Mouse (Mus musculus): ENCODE measurements around the gene Fam83f. TPM values are rescaled to one million over a fixed set of nuclear protein-coding genes. Genes with fewer than 3 reads are reported as not detected.

Fam83f gene
- 3.6 and 4.0 TPM in 2 replicates for polyA plus RNA-seq (2015; fragmentation: Nextera tagmentation; extraction: Ambion mirVana)

DNA sequence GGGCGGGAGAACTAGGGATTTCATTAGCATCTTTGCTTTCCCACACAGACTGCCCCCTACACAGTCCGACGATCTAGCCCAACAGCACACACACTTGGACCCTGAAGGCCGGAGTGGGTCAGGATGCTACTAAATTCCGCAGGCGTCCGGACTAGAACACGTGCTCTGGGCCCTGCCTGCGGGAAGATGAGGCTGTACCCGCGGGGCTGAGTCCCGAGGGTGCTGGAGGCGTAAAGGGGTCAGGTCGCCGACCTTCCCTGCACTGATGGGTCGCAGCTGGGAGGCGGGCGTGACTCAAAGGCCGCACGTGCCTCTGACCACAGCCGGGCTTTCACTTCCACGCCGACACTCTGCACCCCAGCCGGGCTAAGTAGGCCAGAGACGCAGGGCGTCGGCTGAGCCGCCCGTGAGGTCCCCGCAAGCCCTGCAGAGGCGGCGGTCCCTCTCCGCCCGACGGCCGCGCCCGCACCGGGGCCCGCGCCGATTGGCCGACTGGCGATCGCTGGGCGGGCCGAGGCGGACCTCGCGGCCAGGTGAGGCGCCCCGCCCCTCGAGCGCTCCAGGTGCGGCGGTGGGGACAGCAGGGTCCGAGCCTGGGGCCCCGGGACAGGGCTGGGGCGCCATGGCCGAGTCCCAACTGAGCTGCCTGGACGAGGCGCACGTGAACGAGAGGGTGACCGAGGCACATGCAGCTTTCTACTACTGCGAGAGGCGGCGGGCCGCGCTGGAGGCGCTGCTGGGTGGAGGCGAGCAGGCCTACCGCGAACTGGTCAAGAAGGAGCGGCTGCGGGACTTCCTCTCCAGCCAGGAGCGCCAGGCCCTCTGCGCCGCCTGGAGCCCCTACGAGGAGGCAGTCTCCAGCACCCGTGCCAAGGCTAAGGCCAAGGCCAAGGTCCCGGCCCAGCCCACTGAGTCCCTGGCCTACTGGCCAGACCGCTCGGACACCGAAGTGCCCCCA is at the start of gene Fam83f:
Gene Fam83f, plus strand, starts transcription at position 553 of the 958 bp plus-strand sequence.
- 5% methylated on average over 82 of the region's 85 CpGs for WGBS
- peaks cover 56% of the 10 kb centered on the region for H3K27me3 ChIP-seq
- ATAC-seq (ENCODE audit: insufficient number of reproducible peaks, insufficient read depth, low FRiP score, low TSS enrichment, low read depth) = peak; percentile 32; the same call in 1 of the 2 replicates

DNA sequence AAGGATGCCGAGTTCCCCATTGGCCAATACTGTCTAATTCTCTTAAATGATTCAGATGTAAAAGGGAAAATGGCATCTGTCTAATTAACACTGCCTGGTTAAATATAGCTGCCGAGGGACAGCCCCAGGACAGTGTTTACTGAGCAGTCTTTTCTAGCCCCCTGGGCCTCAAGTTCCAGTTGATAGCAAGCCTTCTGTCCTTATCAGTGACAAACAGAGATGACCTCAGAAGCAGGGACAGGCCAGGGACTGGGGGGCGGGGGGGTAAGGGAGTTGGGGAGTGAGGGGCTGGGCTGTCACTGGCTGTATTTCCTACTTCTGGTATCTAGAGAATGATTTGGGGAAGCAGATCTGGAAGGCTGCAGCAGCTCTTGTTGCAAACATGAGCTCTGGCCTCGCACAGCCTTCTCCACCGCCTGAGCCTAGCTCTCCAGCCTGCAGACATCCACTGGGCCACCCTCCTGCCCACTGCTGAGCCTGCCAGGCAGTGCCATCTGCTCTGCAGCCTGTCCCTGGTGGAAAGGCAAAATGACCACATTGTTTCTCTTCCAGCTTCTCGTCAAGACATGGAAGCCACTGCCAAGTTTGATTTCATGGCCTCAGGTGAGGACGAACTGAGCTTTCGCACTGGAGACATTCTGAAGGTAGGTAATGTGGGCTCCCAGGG is 48.3 kb upstream of the Fam83f start:
- Histone ChIP-seq H3K4me2 (no peak overlapping the region), H3K36me3 (no peaks in the 10 kb centered on the region), H3K4me1 (no peaks in the 10 kb centered on the region), H3K4me3 (no peak overlapping the region), H3K9ac (no peak overlapping the region), H3K27ac (no peak overlapping the region), H3K9me3 (no peaks in the 10 kb centered on the region), H3K27me3 (peaks cover 22% of the 10 kb centered on the region; the same call in 1 of the 2 replicates)
- no peak for ATAC-seq (ENCODE audit: insufficient number of reproducible peaks, insufficient read depth, low FRiP score, low TSS enrichment, low read depth)
- WGBS = 68% methylated on average over 8 of the region's 8 CpGs

More for the DNA sequence above, at the start of gene Fam83f:
- H3K27ac ChIP-seq = no peak within 1 kb of the TSS
- peak within 1 kb of the TSS; percentile 79 for H3K4me2 ChIP-seq
- H3K36me3 ChIP-seq = no peaks in the 10 kb centered on the region
- H3K9me3 ChIP-seq = no peaks in the 10 kb centered on the region
- peak within 1 kb of the TSS; percentile 47 for H3K4me3 ChIP-seq
- peak within 1 kb of the TSS; percentile 68 for H3K9ac ChIP-seq
- peaks cover 10% of the 10 kb centered on the region for H3K4me1 ChIP-seq

DNA sequence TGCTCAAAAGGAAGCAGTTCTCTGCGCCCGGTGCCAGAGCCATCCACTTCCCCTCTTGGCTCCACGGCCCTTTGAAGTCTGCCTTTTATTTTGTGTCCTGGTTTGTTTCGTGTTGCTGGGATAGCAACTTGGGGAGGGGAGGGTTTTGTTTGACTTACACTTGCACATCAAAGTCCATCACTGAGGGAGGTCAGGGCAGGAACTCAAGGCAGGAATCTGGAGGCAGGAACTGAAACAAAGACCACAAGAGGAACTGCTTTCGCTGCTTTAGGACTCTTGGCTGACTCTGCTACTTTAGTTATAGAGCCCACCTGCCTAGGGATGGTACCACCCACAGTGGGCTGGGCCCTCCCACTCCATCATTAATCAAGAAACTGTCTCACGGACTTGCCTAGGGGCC is 45.2 kb upstream of the Fam83f start:
- H3K36me3 ChIP-seq = no peaks in the 10 kb centered on the region
- H3K4me1 ChIP-seq = 0 out of 2 replicates have a peak, but pooled peaks cover 3% of the 10 kb centered on the region
- H3K27ac ChIP-seq = no peak overlapping the region
- no peak for ATAC-seq (ENCODE audit: insufficient number of reproducible peaks, insufficient read depth, low FRiP score, low TSS enrichment, low read depth)
- H3K4me3 ChIP-seq = no peak overlapping the region
- 0 out of 2 replicates have a peak, but pooled peaks cover under 1% of the 10 kb centered on the region for H3K27me3 ChIP-seq
- 69% methylated on average over 6 of the region's 6 CpGs for WGBS
- no peaks in the 10 kb centered on the region for H3K9me3 ChIP-seq
- no peak overlapping the region for H3K4me2 ChIP-seq
- no peak overlapping the region for H3K9ac ChIP-seq

DNA sequence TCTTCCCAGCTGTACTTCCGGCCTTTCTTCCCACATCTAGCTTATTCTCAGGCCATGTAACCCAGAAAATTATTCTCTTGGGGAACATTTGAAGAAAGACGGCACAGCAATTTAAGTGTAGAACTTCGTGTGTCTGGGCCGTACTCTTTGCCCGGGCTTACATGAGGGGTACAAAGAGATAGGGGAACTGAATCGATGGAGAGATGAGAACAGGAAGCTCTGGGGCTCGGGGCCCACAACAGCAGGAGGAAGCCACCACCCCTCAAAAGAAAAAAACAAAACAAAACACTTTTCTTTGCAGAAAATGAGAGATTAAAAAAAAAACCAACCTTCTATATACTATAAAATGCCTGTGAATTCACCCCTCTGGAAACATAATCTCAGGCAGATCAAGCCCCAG is 41.5 kb upstream of the Fam83f start:
- Histone ChIP-seq H3K27ac (no peak overlapping the region), H3K27me3 (no peaks in the 10 kb centered on the region), H3K4me1 (peaks cover 8% of the 10 kb centered on the region; the same call in 1 of the 2 replicates), H3K9me3 (no peaks in the 10 kb centered on the region), H3K36me3 (no peaks in the 10 kb centered on the region), H3K4me2 (no peak overlapping the region), H3K4me3 (no peak overlapping the region), H3K9ac (no peak overlapping the region)
- 65% methylated on average over 7 of the region's 7 CpGs for WGBS
- ATAC-seq (ENCODE audit: insufficient number of reproducible peaks, insufficient read depth, low FRiP score, low TSS enrichment, low read depth) = no peak

DNA sequence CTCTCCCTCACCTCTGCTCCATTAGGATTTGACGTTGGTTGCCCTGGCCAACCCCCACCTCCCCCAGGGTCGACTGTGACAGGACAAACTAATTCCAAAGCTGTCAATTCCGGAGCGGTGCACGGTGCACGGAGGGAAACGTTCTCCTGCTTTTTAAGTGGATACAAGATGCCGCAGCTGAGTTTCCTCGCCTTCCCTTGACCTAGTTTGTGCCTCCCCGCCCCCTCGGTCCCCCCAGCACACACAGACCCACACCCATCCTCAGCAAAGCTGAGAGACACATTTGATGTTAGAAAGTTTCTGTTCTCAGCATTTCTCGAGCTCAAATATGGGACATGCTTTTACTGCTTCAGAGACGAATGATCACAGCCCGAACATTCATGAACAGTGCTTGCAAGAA is 40.9 kb upstream of the Fam83f start:
- H3K4me3 ChIP-seq = no peak overlapping the region
- H3K36me3 ChIP-seq = no peaks in the 10 kb centered on the region
- ATAC-seq (ENCODE audit: insufficient number of reproducible peaks, insufficient read depth, low FRiP score, low TSS enrichment, low read depth) = no peak
- H3K27me3 ChIP-seq = no peaks in the 10 kb centered on the region
- peaks cover 8% of the 10 kb centered on the region; the same call in 1 of the 2 replicates for H3K4me1 ChIP-seq
- WGBS = 36% methylated on average over 14 of the region's 14 CpGs
- H3K9me3 ChIP-seq = no peaks in the 10 kb centered on the region
- H3K27ac ChIP-seq = no peak overlapping the region
- 0 out of 2 replicates have a peak overlapping the region, but pooled peaks have one; percentile 1 for H3K4me2 ChIP-seq
- H3K9ac ChIP-seq = no peak overlapping the region

DNA sequence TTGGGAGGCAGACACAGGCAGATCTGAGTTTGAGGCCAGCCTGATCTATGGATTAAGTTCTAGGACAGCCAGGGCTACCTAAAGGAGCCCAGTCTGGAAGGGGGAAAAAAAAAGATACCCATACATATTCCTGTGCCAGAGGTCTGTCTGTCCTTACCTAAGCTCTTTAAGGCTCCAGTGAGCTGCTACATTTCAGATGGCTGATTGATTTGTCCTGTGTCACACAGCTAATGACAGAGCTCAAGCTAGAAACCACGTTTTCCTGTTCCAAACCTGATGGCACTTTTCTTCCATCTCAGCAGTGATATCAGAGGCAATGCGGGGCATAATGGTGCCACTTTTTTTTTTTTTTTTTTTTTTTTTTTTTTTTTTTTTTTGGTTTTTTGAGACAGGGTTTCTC is 40.3 kb upstream of the Fam83f start:
- H3K27ac ChIP-seq = no peak overlapping the region
- H3K4me1 ChIP-seq = peaks cover 8% of the 10 kb centered on the region; the same call in 1 of the 2 replicates
- 85% methylated on average over 2 of the region's 2 CpGs for WGBS
- no peak overlapping the region for H3K9ac ChIP-seq
- H3K9me3 ChIP-seq = no peaks in the 10 kb centered on the region
- no peaks in the 10 kb centered on the region for H3K36me3 ChIP-seq
- H3K4me3 ChIP-seq = no peak overlapping the region
- no peak for ATAC-seq (ENCODE audit: insufficient number of reproducible peaks, insufficient read depth, low FRiP score, low TSS enrichment, low read depth)
- H3K27me3 ChIP-seq = no peaks in the 10 kb centered on the region
- no peak overlapping the region for H3K4me2 ChIP-seq

DNA sequence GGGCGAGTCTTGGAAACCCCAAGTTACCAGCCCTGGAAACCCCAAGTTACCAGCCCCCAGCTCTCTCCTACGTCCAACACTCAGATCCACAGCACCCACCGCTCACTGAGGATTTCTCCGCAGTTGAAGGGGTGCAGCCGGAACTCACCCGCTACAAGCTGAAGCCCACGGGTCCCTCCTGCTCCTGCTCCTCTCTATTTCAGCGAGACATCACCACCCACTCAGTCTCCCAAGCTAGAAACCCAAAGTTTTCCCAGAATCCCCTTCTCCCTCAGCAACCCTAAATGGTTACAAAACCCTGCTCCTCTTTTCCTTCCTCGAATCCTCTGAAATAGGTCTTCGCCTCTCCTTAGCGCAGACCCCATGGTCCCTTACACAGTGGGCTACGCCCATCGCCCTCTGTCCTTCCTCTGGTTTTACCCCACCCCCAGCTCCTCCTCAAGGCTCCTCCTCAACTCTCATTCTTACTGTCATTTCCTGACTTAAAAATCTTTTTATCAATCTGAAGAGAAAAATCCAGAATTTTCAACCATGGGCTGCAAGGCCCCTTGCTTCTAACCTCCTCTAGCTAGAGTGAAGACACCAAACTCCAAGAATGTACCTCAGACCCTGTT is 39.3 kb upstream of the Fam83f start:
- H3K27me3 ChIP-seq = no peaks in the 10 kb centered on the region
- peaks cover 8% of the 10 kb centered on the region; the same call in 1 of the 2 replicates for H3K4me1 ChIP-seq
- ATAC-seq (ENCODE audit: insufficient number of reproducible peaks, insufficient read depth, low FRiP score, low TSS enrichment, low read depth) = no peak
- no peak overlapping the region for H3K4me3 ChIP-seq
- H3K9me3 ChIP-seq = no peaks in the 10 kb centered on the region
- H3K9ac ChIP-seq = no peak overlapping the region
- WGBS = 82% methylated on average over 13 of the region's 13 CpGs
- H3K4me2 ChIP-seq = no peak overlapping the region
- H3K36me3 ChIP-seq = no peaks in the 10 kb centered on the region
- H3K27ac ChIP-seq = no peak overlapping the region

DNA sequence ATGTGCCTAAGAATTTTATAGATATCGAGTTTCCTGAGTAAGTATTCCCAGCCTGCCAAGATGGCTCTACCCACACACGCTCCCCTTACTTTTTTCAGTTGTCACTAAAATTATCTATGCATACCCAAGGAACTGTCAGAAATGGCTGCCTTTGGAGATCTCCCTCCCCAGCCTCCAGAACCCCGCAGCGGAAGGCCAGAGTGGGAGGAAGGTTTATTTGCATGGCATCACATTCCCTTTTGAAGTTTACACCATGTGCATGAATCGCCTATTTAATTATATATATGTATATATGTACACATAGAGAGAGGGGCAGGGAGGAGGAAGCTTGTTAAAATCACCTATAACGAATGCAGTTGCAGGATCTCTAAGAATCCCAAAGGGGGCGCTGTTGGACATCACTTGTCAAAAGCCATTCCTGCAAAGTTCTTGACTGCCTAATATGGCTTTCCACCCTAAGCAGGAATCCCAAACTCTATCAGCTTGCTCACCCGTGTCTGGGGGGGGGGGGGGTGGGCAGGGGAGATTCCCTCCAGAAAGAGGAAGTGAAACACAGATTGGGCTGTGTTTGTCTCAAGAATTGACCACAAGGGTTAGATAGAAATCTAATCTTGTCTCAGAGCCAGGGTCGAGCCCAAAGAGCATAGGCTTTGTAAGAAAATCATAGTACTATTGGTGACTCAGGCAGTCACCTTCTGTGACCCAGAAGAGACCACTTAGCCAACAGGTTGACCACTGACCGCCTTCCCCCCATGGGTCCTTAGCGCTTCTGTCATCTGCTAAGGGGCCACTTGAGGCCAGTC is 37.1 kb upstream of the Fam83f start:
- H3K4me2 ChIP-seq = no peak overlapping the region
- H3K4me3 ChIP-seq = no peak overlapping the region
- H3K27me3 ChIP-seq = no peaks in the 10 kb centered on the region
- peaks cover 8% of the 10 kb centered on the region; the same call in 1 of the 2 replicates for H3K4me1 ChIP-seq
- no peak for ATAC-seq (ENCODE audit: insufficient number of reproducible peaks, insufficient read depth, low FRiP score, low TSS enrichment, low read depth)
- WGBS = 45% methylated on average over 11 of the region's 11 CpGs
- H3K27ac ChIP-seq = no peak overlapping the region
- H3K36me3 ChIP-seq = no peaks in the 10 kb centered on the region
- H3K9ac ChIP-seq = no peak overlapping the region
- no peaks in the 10 kb centered on the region for H3K9me3 ChIP-seq

DNA sequence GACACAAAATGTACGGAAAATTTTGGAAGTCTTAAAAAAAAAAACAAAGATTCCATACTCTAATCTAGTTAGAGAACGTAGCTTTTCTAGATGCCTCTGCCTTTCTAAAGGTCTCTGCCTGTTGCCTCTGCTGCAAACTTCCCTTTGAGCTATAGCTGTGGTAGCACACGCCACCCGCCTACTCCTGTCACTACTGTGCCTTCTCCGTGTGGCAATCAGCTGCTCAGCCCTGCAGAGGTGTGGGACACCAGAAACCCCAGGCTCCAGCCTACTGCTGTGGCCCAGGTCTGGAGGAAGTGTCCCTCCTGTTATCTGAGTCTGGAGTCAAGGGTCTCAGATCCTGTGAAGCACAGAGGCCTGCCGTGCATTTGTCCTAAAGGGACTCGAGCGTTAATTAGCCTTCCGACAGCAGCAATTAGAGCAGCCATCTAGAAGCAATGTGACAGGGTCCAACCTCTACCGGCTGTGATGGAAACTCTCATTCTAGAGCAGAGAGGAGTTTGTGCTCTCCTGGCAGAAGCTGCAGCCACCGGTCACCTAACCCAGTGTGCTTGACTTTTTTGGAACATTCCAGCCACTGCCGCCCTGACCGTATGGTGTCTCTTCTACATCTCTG is 34.8 kb upstream of the Fam83f start:
- H3K4me3 ChIP-seq = no peak overlapping the region
- WGBS = 55% methylated on average over 13 of the region's 13 CpGs
- H3K27me3 ChIP-seq = no peaks in the 10 kb centered on the region
- H3K4me1 ChIP-seq = peaks cover 5% of the 10 kb centered on the region; the same call in 1 of the 2 replicates
- H3K4me2 ChIP-seq = no peak overlapping the region
- no peak overlapping the region for H3K27ac ChIP-seq
- H3K36me3 ChIP-seq = no peaks in the 10 kb centered on the region
- ATAC-seq (ENCODE audit: insufficient number of reproducible peaks, insufficient read depth, low FRiP score, low TSS enrichment, low read depth) = no peak
- no peaks in the 10 kb centered on the region for H3K9me3 ChIP-seq
- no peak overlapping the region for H3K9ac ChIP-seq

DNA sequence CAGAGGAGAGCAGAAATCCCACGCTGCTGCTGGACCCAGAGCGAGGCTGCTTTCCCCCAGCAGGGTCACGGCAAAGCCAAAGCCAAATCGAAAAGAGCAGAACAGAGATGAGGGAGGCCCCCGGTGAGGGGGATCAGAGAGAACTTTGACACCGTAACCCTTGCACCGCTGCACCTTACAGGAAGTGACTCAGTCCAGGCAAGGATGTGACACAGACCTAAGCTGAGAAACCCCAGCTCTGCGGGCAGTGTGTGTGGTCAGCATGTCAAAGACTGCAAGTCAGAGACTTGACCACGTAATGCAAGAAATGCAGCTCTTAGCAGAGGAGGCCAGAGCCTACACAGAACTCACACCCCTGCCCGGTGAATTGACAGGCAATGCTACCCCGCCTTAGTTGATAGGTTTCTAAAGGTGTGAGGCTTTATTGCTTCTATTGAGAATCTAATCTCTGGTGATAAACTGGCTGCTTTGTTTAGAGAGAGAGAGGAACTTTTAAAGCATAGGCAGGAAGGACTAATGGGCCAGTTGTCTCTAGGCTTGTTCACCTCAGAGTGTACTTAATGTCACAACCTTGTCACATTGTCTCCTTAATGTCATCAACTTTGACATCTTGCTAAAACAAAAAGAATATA is 32.5 kb upstream of the Fam83f start:
- no peak overlapping the region for H3K4me3 ChIP-seq
- no peak for ATAC-seq (ENCODE audit: insufficient number of reproducible peaks, insufficient read depth, low FRiP score, low TSS enrichment, low read depth)

More for the DNA sequence above, 32.5 kb upstream of the Fam83f start:
- Histone ChIP-seq H3K4me2 (no peak overlapping the region), H3K9me3 (no peaks in the 10 kb centered on the region), H3K36me3 (no peaks in the 10 kb centered on the region), H3K4me1 (peaks cover 5% of the 10 kb centered on the region; the same call in 1 of the 2 replicates), H3K27ac (no peak overlapping the region), H3K9ac (no peak overlapping the region), H3K27me3 (no peaks in the 10 kb centered on the region)
- WGBS = 62% methylated on average over 11 of the region's 11 CpGs

Measured in embryonic facial prominence, embryonic 13.5 days (tissue).